Mouse (Mus musculus) kidney, adult 8-10 months (tissue): Measurements from ENCODE around the gene Plcz1.

ENCODE experiments used
- DNase-seq, 2 experiments: peaks; one replicate each; pipeline ENCODE4 v3.0.0; 2022

Gene Plcz1

GRCm38 (mm10) chr6:140041357-140041756 lies at the start of gene Plcz1:
Gene Plcz1, minus strand, starts transcription at chr6:140041457.
- DNase-seq, result no peak

- no peak for DNase-seq
These were observed 48.6 kb upstream of the Plcz1 start for GRCm38 (mm10) chr6:140089855-140090254.

DNA sequence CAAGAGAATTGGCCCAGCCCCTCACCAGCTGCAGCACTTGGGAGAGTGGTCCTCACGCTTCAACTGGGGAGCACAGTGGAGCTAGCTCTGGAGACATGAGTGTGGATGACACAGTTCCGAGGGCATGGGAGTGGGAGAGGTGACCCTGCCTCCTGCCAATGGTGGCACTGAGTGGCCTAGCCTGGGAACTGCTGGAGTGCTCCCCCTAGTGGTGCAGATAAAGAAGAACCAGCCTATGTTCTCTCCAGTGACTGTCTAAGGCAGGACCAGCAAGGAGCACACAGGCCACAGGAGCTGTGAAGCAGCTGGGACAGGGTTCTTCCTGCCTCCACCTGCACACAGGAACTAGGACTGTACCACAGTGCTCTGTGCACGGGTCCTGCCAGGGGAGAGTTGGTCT lies 40.5 kb upstream of the Plcz1 start:
- no peak for DNase-seq

DNA sequence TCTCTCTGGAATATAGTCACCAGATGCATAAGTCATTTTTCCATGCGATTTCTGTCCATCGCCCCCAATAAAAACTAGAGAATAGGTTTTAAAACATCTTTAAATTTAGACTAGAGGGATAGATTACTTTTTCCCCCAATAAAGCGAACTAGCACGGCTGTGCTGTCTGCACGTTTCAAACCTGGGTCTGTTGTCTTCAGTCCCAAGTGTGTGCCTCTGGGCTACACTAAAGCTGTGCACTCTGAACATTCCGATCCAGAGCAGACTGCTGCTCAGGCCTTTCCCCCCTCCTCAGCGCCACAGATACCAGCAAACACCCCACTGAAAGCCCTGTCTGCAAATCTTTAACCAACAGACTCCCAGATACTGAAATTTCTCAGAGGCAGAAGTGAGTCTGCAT lies 39.7 kb upstream of the Plcz1 start:
- no peak for DNase-seq

DNA sequence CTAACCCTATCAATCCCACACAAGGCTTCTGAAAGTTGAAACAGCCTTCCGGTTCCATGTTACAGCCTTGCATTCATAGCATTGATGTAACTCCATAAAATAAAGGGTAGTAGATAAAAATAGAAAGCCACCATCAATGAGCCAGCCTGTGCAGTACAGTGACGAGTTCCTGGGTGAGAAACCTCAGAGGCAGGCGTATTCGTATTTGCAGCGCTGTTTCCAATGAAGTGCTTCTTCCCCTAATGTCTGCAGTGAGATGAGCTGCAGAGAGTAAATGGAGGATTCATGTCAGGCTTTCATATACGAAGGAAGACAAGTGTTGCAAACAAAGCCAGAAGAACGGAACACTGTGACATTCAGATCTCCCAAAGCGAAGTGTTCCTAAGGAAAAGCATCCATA lies 27.9 kb upstream of the Plcz1 start:
- DNase-seq, result no peak

DNA sequence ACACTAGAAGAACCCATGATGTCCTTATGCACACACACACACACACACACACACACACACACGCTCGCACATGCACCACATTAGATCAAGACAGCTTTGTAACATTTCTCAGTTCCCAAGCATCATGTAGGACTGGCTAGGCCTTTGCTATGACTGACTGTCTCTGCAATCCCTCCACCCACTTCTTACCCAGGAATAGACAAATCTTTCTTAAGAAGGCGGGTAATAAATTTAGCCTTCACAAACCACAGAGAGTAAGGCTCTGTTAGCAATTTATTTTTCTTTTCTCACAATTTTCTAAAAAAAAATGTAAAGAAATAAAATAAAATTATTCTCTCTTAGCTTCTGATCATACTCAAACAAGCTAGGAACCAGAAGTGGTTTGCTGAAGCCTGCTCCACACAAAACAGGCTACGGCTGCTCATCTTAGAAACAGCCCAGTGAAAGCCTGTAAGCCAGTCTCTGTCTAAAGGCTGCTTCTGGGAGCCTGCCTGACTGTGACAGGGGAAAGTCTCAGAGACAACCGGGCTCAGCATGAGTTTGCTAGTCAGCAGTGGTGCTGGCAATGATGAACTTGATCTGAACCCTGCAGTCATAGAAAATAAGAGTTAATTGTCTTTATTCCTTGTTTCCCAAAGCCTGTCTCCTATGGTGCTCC lies 13.1 kb upstream of the Plcz1 start:
- no peak for DNase-seq

GRCm38 (mm10) chr6:140051476-140051875 lies 10.2 kb upstream of the Plcz1 start:
- DNase-seq, result peak in 1 of 2 experiments; percentile 13

DNA sequence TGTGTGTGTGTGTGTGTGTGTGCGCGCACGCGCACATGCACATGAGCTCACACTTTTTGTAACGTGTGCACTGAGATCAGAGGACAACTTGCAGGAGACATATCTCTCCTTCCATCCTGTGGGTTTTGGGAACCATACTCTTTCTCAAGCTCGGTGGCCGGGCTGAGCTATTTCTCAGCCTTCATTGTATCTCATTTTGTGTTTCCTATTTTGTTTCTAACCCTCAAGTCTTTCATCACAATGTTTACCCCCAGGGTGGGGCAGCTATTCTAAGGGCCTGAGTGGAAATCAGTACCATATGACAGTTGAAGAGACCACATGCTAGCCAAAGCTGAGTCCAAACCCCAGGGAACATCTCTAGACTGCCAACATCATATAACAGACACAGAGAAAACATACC lies 305 bp downstream of the Plcz1 start, which contains the start of gene Capza3:
Capza3 (plus strand) TSS at position 301 of the 400 bp plus-strand sequence.
- DNase-seq, result no peak

DNA sequence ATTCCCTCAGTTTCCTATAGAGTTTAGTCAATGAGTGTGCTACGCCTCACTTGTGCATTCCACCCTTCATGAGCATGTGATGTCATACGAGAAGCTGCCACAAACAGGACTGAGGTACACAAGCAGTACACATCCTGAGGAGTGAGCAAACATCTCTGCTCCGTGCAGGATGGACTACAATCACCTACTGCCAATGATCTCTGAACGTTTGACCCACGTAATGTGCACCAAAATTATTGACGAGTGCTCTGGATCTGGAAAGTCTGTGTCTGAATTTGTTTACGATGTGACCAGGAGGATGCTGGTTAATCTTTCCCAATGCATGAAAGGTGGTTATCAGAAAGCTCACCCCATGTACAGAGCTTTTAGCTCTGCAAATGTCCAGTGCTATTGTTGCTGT lies 16.9 kb downstream of the Plcz1 start:
- DNase-seq, result no peak

GRCm38 (mm10) chr6:140005181-140005580 lies 36.1 kb downstream of the Plcz1 start:
- no peak for DNase-seq

DNA sequence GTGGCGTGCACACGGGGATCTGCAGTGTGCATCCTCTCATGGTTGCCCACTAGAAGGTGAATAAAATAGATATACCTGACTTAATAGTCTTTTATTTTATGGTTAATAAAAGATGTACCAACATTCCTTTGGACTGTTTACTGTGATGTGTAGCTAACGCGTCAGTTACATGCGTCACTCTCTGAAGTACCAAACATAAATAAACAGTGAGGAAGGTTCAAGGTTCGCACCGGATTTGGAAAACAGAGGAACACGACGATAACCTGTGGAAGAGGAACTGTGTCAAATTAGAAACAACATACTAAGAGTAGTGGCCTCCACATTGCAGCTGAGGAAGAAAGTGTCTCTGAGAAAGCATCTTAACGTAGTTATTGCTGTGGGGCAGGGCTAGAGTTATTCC lies 51.7 kb downstream of the Plcz1 start:
- no peak for DNase-seq

GRCm38 (mm10) chr6:139989075-139989474 lies 52.2 kb downstream of the Plcz1 start:
- no peak for DNase-seq

DNA sequence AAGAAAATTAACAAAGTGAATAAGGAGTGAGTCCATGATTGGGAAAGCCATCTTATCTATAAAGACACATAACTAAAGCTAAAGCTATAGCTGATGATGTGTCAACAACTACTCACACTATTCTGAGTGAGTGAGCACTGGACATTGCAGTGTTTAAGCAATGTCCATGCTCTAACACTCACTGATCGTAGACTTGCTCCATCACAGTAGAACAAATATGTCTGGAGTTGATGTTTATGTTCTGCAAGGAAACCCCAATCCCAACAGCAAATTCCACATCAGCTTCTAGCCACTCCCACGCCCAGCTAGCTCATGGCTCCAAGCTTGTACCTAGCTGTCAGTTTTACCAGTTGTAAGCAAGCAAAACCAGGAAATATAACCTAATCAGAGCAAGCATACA lies 54.7 kb downstream of the Plcz1 start:
- no peak for DNase-seq

DNA sequence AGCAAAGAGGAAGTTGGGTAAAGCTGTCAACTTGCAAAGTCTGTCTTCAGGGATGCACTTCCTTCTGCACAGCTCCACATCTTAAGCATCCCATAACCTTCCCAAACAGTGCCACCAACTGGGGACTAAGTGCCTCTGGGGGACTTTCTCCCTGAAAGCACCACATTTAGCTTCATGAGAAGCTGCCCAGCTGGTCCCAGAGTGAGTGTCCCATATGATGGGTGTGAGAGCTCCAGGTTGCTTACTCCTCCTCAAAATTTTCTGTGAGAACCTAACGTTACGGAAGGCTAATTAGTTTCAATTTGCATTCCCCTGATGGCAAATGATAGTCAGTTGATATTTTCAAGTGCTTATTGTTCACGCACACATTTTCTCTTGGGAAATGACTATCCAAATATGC lies 57.2 kb downstream of the Plcz1 start:
- DNase-seq, result no peak

- peak; percentile 2 to 19 for DNase-seq
These were observed 60.2 kb downstream of the Plcz1 start for GRCm38 (mm10) chr6:139981061-139981460.

DNA sequence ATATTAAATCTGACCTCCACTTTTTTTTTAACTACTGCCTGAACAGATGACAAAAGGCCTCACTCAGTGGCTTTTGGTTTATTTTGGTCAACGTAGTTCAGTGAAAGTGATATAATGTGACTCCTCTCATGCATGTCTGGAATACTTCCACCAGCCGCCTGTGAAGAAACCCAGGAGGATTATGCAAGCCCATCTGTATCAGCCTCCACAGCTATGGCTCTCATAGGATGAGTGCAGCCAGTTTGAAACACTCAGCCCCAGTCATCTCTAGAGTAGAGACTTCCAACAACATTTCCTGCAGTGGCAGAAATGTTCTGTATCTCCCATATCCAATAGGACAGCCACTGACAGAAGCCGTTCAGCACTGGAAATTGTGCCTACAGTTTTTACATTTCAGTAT lies 63.1 kb downstream of the Plcz1 start:
- no peak for DNase-seq

DNA sequence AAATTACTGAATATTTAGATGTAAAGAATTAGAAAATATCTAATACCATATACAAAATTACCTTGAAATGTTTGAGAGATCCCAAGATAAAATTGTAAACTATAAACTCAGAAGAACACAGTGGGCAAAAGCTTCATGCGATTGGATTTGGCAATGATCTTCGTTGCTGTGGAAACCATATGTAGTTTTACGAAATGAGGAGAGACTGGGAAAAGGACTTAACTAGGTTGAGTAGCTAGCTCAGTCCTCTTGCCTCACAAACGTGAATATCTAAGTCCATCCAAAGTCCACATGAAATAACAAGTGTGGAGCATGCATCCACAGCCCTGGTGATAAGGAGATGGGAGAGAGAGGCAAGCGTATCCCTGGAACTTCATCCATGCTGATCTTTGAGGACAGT lies 66.6 kb downstream of the Plcz1 start:
- no peak for DNase-seq

DNA sequence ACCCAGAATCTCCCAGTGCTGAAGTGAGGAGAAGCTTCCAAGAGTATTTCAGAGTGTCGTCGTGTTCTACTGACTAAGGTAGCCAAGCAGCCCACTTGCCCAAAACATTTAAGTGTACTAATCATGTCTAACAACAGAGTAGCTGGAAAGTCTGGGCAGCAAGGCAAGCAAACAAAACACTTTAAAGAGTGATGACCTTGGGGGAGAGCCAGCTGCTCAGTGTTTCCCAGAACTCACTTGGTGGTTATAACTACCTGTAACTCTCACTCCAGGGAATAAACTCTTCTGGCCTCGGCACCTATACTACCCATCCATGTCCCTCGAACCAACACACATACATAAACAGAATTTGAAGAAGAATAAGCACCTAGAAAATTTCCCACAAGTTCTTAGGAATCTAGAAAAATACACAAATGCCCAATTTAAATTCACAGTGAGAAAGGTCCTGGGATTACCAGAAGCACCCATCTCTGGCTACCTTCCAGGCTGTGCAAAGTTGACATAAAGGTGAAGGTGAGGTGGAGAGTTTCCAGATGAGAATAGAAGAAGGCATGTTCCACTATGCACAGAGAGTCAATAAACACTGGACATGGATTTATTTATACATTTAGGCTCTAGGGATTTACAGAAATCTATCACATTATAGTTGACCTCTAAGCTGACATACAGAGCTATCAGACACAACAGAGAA lies 69.5 kb downstream of the Plcz1 start:
- no peak for DNase-seq

DNA sequence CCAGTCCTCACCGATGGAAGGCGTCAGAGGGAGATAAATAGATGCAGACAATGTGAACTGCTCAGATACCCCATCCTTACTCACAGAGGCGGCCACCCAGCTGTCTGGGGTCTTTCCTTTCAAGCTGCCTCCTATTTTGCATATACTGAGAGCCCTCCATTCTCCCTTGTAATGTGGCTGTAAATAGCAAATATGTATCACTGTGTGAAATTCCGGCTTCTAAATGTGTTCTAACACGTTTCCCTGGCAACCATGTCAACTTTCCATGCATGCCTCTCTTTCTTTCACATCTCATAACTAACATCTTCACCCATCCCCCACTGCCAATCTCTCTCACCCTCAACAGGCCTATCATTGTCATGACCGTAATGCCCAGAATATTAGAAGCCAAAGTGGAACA lies 74.6 kb downstream of the Plcz1 start:
- DNase-seq, result no peak

GRCm38 (mm10) chr6:139964895-139965294 lies 76.4 kb downstream of the Plcz1 start:
- DNase-seq, result no peak

- no peak for DNase-seq
These were observed 77.5 kb downstream of the Plcz1 start for GRCm38 (mm10) chr6:139963775-139964174.

DNA sequence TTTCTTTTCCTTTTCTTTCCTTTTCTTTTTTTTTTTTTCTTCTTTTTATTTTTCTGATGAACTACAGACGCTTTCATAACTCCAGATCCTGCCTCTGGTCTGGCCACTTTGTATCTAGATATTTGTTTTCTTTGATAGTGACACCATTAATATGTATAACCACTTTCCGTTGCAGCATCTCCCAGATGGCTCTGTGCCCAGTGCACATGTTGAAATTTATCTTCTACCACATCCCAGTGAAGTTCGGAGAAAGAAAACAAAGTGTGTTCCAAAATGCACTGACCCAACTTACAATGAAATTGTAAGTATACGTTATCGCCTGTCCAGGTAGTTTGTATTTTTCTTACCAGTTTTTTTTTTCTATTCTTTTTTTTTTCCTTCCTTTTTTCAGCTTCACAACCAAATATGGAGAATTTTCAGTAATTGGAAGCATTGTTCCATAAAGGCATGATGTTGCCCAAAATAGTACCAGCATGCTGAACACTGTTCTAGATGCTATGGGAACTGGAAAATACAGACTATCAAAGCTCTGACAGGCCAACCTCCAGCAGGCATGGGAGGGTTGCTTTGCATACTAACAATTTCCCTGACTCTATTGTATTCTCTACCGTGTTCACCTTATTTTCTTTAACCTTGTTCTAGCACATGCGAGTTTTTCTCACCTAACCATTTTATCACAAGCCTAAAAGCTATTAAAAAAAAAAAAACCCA lies 83.6 kb downstream of the Plcz1 start:
- DNase-seq, result no peak

GRCm38 (mm10) chr6:139953596-139953995 lies 87.7 kb downstream of the Plcz1 start:
- DNase-seq, result peak in 1 of 2 experiments; percentile 5
